Mouse (Mus musculus): Measurements from ENCODE around the gene 9430015G10Rik. TPM values are rescaled to one million over a fixed set of nuclear protein-coding genes. Genes with fewer than 3 reads are reported as not detected.

Gene 9430015G10Rik
- polyA plus RNA-seq, 1 experiment from 2014 or later = 3.4 TPM

DNA sequence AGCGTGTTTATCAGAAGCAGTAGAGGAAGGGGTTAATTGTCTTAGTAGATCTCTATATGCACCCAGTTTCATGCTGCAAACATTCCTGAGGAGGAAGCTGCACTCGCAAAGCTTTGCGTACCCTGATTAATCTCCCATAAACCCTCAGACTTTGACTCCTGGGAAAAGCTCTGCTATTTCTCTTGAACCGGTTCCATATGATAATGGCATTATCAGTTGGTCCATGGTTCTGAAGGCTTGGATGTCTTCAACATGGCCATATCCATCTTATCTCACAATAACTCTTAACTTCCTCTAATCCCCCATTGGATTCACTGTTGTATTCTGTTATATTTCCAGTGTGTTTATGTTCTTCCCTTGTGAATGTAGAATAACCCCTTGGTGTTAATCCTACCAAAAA, 6.4 kb upstream of the 9430015G10Rik start:
- Histone ChIP-seq H3K4me2 (replicated peaks; ENCODE audit: low read depth) (no peak overlapping the region), H3K4me1 (replicated peaks; ENCODE audit: control insufficient read depth, insufficient read depth, low read length) (no peaks in the 10 kb centered on the region), H3K27me3 (replicated peaks; ENCODE audit: control insufficient read depth, insufficient read depth, low read length) (no peaks in the 10 kb centered on the region), H3K9me3 (ENCODE audit: control insufficient read depth) (no peaks in the 10 kb centered on the region), H3K36me3 (ENCODE audit: control insufficient read depth, insufficient read depth) (no peaks in the 10 kb centered on the region), H3K9ac (ENCODE audit: low read depth, low read length) (no peak overlapping the region), H3K27ac (ENCODE audit: low read depth, low read length) (no peak overlapping the region), H3K4me3 (ENCODE audit: low read depth, low read length) (no peak overlapping the region)
- ATAC-seq = 0 out of 2 replicates have a peak, but pooled peaks have one; percentile 7
- TF ChIP-seq CTCF (IDR thresholded peaks at IDR 0.05; ENCODE audit: low read depth) = no peak
- 38% methylated on average over 4 of the region's 4 CpGs for WGBS

DNA sequence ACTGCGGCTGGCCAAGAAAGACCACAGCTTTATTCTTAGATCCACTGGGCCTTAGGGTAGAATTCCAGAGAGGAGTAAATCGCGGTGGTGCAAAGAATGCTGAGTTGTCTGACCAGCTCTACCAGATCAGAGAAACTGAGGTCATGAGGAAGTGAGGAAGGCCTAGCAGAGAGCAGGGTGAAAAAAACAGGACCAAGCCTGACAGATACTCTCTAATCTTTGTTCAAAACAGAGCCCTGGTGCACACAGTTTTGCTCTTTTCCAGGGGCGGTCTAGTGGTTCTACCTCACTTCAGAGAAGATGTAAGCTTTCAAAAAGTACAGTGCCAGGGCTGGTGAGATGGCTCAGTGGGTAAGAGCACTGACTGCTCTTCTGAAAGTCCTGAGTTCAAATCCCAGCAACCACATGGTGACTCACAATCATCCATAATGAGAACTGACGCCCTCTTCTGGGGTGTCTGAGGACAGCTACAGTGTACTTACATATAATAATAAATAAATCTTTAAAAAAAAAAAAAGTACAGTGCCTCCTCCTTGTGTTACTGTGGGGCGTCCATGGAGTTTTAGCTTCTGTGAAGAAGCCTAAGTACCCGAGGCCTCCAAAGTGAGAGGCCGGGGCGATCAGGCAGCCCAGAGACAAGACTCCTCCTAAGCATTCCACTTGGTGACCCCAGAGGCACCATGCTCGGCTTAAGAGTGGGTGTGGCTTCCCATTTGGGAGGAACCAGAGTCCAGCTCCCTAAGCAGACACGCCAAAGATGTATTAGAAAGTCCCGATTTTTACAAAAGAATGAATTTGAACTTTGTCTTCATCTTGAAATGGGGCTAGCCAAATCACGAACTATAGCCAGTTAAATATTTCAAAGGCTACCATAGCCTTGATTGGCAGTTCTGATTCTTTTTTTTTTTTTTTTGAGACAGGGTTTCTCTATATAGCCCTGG, 906 bp upstream of the 9430015G10Rik start:
- Histone ChIP-seq H3K4me1 (replicated peaks; ENCODE audit: control insufficient read depth, insufficient read depth, low read length) (0 out of 2 replicates have a peak, but pooled peaks cover 5% of the 10 kb centered on the region), H3K9ac (ENCODE audit: low read depth, low read length) (no peak overlapping the region; the same call in 1 of the 2 replicates), H3K4me3 (ENCODE audit: low read depth, low read length) (peak overlapping the region; percentile 75), H3K27ac (ENCODE audit: low read depth, low read length) (peak overlapping the region; percentile 54), H3K9me3 (ENCODE audit: control insufficient read depth) (no peaks in the 10 kb centered on the region), H3K36me3 (ENCODE audit: control insufficient read depth, insufficient read depth) (no peaks in the 10 kb centered on the region), H3K27me3 (replicated peaks; ENCODE audit: control insufficient read depth, insufficient read depth, low read length) (no peaks in the 10 kb centered on the region), H3K4me2 (replicated peaks; ENCODE audit: low read depth) (peak overlapping the region; percentile 72)
- ATAC-seq = peak; percentile 25; the same call in 1 of the 2 replicates
- 12% methylated on average over 13 of the region's 13 CpGs for WGBS
- peak; percentile 48 for TF ChIP-seq CTCF (IDR thresholded peaks at IDR 0.05; ENCODE audit: low read depth)

DNA sequence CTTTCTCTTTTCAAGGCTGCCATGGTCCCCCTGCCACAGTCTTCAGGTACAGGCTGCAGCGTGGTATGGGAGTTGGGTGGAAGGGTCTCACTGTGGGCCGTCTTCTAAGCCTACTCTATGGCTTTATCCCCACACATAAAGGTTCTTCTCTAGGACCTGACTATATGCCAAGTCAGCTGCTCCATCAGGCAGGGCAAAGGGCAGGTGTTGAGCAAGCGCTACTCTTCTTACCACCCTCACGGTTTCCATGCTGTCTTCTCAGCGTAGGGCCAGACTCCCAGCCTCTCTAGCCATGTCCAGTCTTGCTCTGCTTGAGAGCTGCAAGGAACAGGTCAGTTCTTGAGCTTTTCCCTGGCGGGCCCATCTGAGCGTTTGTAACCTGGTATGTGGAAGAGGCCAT, 14.3 kb downstream of the 9430015G10Rik start:
- WGBS = 74% methylated on average over 7 of the region's 7 CpGs
- H3K36me3 ChIP-seq (ENCODE audit: control insufficient read depth, insufficient read depth) = peaks cover 52% of the 10 kb centered on the region
- H3K9ac ChIP-seq (ENCODE audit: low read depth, low read length) = no peak overlapping the region
- H3K4me3 ChIP-seq (ENCODE audit: low read depth, low read length) = no peak overlapping the region
- no peak for TF ChIP-seq CTCF (IDR thresholded peaks at IDR 0.05; ENCODE audit: low read depth)
- H3K27ac ChIP-seq (ENCODE audit: low read depth, low read length) = peak overlapping the region; percentile 46
- H3K4me1 ChIP-seq (replicated peaks; ENCODE audit: control insufficient read depth, insufficient read depth, low read length) = no peaks in the 10 kb centered on the region
- no peaks in the 10 kb centered on the region for H3K9me3 ChIP-seq (ENCODE audit: control insufficient read depth)
- ATAC-seq = peak; percentile 55; the same call in 1 of the 2 replicates
- H3K27me3 ChIP-seq (replicated peaks; ENCODE audit: control insufficient read depth, insufficient read depth, low read length) = no peaks in the 10 kb centered on the region
- no peak overlapping the region for H3K4me2 ChIP-seq (replicated peaks; ENCODE audit: low read depth)

DNA sequence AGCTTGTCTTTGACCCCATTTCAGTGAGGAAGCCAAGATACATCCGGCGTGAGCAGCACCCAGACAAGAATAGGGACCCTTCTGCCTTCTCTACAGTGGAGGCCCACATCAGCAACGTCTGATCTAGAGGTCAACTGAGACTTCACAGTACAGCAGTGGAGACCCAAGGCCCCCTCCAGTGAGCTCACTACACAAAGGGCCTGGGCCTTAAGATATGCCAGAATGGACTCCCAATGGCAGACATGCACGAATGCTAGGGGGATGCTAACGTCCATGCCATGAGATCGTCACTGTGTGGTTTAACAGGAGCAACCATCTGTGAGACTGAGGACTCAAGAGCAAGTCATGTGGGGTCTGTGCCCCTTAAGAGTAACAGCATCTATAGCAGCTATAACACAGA, 15.6 kb downstream of the 9430015G10Rik start:
- Histone ChIP-seq H3K4me2 (replicated peaks; ENCODE audit: low read depth) (no peak overlapping the region), H3K4me3 (ENCODE audit: low read depth, low read length) (no peak overlapping the region), H3K36me3 (ENCODE audit: control insufficient read depth, insufficient read depth) (peaks cover 39% of the 10 kb centered on the region), H3K4me1 (replicated peaks; ENCODE audit: control insufficient read depth, insufficient read depth, low read length) (no peaks in the 10 kb centered on the region), H3K9me3 (ENCODE audit: control insufficient read depth) (no peaks in the 10 kb centered on the region), H3K27me3 (replicated peaks; ENCODE audit: control insufficient read depth, insufficient read depth, low read length) (no peaks in the 10 kb centered on the region), H3K9ac (ENCODE audit: low read depth, low read length) (no peak overlapping the region), H3K27ac (ENCODE audit: low read depth, low read length) (no peak overlapping the region)
- 92% methylated on average over 6 of the region's 6 CpGs for WGBS
- TF ChIP-seq CTCF (IDR thresholded peaks at IDR 0.05; ENCODE audit: low read depth) = no peak
- no peak for ATAC-seq

DNA sequence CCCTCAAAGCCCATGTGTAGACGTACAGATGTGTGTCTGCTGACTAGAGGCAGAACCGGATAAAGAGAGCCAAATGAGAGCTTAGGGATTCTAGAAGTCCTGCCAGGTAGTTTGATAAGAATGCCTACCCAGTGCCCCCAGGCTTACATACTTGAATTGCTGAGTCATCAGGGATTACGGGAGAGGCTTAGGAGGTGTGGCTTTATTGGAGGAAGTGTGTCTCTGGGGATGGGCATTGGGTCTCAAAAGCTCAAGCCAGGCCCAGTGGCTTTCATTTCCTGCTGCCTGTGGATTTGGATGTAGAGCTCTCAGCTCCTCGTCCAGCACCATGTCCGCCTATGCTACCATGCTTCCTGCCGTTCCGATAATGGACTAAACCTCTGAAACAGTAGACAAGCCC, 17.1 kb downstream of the 9430015G10Rik start:
- 80% methylated on average over 7 of the region's 7 CpGs for WGBS
- Histone ChIP-seq H3K36me3 (ENCODE audit: control insufficient read depth, insufficient read depth) (peaks cover 31% of the 10 kb centered on the region), H3K4me3 (ENCODE audit: low read depth, low read length) (no peak overlapping the region), H3K9me3 (ENCODE audit: control insufficient read depth) (no peaks in the 10 kb centered on the region), H3K27ac (ENCODE audit: low read depth, low read length) (no peak overlapping the region), H3K4me1 (replicated peaks; ENCODE audit: control insufficient read depth, insufficient read depth, low read length) (no peaks in the 10 kb centered on the region), H3K4me2 (replicated peaks; ENCODE audit: low read depth) (no peak overlapping the region), H3K27me3 (replicated peaks; ENCODE audit: control insufficient read depth, insufficient read depth, low read length) (no peaks in the 10 kb centered on the region), H3K9ac (ENCODE audit: low read depth, low read length) (no peak overlapping the region)
- no peak for ATAC-seq
- TF ChIP-seq CTCF (IDR thresholded peaks at IDR 0.05; ENCODE audit: low read depth) = no peak

DNA sequence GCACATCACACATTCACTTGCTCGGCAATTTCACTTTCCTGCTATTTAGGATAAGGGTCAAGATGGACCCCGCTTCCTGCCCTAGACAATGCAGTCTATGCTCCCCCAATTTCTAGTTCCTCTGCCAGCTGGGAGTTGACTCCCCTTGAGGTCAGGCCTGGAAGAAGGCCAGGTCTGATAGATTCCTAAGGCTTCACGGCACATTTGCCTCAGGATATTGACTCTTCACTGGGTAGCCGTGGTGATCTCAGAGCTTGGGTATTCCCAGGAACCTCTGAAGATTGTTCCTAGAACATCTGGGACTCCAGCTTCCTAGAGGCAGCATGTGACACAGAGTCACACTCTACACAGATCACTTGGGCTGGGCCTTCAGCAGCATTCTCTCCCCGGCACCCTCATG, 19.0 kb downstream of the 9430015G10Rik start:
- no peak for TF ChIP-seq CTCF (IDR thresholded peaks at IDR 0.05; ENCODE audit: low read depth)
- Histone ChIP-seq H3K27ac (ENCODE audit: low read depth, low read length) (no peak overlapping the region), H3K9ac (ENCODE audit: low read depth, low read length) (no peak overlapping the region), H3K27me3 (replicated peaks; ENCODE audit: control insufficient read depth, insufficient read depth, low read length) (no peaks in the 10 kb centered on the region), H3K4me1 (replicated peaks; ENCODE audit: control insufficient read depth, insufficient read depth, low read length) (no peaks in the 10 kb centered on the region), H3K9me3 (ENCODE audit: control insufficient read depth) (no peaks in the 10 kb centered on the region), H3K4me2 (replicated peaks; ENCODE audit: low read depth) (no peak overlapping the region), H3K36me3 (ENCODE audit: control insufficient read depth, insufficient read depth) (peaks cover 20% of the 10 kb centered on the region; the same call in 1 of the 2 replicates), H3K4me3 (ENCODE audit: low read depth, low read length) (no peak overlapping the region)
- ATAC-seq = no peak
- WGBS = 74% methylated on average over 5 of the region's 5 CpGs
